Mouse (Mus musculus) lung, postnatal 25 days (tissue): ENCODE measurements around the gene Atp6v0e2.

Source experiments
- DNase-seq: peaks from one replicate; pipeline ENCODE4 v3.0.0; 2022; ENCODE audit warnings: low spot score

Gene Atp6v0e2

DNA sequence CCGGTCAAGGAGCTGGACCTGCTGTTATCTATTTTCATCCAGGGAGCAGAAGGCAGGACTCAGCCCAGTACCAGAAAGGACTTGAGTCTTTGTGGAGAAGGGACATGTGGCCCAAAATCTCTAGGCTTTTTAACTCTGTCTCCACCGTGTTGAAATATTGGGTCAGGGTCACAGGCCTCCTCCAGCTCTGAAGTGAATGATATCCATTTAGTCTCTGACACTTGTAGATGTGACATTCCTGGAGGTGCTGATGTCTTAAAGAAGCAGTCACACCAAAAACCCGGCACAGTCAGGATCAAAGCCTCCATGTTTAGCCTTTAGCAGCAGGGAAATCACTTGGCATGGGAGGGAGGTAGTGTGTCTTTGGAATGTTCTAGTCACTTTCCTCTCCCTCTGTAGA lies 3.3 kb downstream of the Atp6v0e2 start:
- no peak for DNase-seq

DNA sequence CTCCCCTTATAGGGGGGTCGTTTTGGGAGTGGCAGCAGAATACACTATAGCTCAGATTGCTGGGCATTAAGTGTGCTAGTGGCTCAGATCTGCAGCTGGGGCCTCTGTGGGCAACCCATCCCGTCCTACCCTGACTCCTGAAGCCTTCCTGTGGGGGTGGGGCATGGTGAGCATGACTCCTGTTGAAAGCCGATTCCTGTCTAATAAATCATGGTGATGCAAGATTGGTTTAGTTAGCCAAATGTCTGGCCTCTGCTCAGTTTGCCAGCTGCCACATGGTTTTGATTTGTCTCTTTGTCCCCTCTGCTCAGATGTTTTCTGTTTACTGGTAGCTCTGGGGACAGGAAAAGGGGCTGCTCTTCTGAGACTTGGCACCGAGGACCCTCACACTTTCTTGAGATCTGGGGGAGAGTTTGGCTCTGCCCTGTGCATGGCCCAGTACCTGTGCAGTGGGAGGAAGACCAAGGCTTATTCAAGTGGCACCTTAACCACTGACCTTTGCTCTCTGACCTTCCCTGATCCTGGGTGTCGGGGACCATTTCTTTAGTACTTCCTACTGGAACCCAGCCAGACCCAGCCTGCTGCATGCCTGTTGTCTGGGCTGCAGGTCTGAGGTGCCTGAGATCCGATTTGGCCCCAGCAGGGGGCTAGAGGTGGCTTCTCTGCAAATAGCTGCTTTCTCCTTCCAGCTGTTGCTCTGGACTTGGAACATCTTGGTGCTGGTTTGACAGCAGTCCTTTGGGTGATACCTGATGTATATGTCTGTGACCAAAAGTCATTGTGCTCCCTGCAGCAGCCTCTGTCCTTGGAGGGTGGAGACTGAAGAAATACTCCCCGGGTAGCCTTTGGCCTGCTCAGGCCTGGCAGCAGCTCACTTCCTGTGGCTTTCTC lies 4.4 kb downstream of the Atp6v0e2 start:
- DNase-seq = no peak

GRCm38 (mm10) chr6:48542631-48543030 lies 5.2 kb downstream of the Atp6v0e2 start:
- no peak for DNase-seq

GRCm38 (mm10) chr6:48545251-48545650 lies 7.8 kb downstream of the Atp6v0e2 start:
- no peak for DNase-seq

GRCm38 (mm10) chr6:48546271-48546670 lies 8.9 kb downstream of the Atp6v0e2 start:
- peak; percentile 39 for DNase-seq

DNA sequence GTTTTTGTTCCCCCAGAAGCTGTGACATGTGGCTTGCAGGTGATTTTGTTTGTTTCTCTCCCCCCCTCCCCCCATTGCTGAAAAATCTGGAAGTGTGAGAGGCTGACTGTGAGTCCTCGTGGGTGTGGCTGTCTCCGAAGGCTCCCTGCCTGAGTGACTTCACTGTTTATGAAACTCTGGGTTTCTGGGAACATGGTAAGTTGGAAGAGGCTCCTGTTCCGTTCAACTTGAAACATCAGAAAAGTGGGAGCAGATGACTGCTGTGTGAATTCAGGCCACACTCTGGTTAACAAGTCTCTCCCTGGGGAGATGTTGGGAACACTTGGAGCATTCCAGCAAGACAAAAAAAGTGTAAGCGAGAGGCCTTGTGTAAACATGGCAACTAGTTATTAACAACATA lies 9.4 kb downstream of the Atp6v0e2 start:
- peak; percentile 53 for DNase-seq

DNA sequence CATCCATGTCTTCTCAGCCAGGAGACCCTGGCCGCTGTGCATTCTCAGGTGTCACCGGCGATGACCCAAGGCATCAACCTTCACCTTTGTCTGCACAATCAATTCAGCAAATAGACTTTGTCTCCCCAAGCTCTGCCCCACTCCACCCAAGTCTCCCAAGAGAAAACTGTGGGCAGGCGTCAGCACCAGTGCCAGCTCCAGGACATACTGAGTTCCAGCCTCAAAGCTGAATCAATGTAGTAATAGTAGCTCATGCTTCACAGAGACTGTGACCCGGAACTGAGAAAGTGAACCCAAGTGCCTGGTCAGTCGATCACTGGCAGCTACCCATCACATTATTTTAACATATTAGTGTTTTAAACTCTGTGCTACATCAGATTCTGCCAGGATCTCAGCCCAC lies 10.9 kb downstream of the Atp6v0e2 start:
- DNase-seq = no peak

GRCm38 (mm10) chr6:48552918-48553317 lies 15.5 kb downstream of the Atp6v0e2 start:
- DNase-seq = peak; percentile 38

DNA sequence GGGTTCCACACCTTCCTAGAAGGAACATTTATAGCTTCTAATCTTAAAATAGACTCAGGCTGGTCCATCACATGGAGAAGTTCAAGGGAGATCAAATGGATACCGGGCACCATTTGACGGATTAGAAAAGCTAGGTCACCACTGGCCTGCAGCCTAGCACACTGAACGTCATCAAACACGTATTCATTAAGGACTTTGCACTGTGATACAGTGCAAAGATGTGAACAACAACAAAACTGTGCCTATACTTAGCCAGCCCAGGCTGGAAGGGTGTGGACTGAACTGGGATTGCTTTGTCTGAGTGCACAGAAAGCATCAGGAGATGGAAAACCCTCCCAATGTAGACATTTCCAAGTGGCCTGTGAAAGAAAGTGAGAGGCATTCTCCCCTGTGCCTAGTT lies 16.4 kb downstream of the Atp6v0e2 start:
- no peak for DNase-seq

DNA sequence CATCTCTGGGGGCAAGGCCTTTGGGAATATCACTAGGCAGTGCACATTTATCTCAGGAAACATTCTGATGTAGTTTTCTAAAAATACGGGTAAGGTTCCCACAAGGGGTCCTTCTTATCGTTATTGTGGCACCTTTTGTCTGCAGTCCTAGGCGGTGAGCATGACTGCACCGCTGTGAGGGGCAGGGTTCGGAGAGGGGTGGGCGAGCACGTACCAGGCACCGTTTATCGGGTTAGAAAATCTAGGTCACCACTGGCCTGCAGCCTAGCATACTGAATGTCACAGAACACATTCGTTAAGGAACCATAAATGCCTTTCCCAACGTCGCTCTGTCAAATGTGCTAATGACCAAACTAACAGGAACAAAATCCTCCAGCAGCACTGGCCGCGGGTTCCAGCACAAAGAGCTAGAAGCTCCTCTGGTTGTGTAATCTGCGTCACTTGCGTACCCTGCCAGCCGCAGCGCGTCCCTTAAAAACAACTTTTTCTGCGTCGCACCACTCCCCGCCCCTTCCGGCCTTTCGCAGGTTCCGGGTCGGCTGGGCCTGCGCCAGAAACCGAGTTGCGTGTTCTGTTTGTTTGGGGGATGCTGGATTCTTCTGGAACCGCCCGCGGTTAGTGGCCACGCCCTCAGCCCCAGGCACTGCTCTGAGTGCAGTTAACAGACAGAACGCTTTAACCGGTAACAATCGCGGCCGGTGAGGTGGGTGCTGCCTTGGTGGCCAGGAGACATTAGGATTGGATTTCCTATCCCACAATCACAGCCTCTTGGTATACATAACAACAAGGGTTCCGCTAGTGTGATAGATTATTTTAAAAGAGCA lies 17.1 kb downstream of the Atp6v0e2 start, which contains the start of gene Lrrc61:
TSS of gene Lrrc61 (plus strand) at position 517 of the 824 bp plus-strand sequence.
- DNase-seq = peak; percentile 97

DNA sequence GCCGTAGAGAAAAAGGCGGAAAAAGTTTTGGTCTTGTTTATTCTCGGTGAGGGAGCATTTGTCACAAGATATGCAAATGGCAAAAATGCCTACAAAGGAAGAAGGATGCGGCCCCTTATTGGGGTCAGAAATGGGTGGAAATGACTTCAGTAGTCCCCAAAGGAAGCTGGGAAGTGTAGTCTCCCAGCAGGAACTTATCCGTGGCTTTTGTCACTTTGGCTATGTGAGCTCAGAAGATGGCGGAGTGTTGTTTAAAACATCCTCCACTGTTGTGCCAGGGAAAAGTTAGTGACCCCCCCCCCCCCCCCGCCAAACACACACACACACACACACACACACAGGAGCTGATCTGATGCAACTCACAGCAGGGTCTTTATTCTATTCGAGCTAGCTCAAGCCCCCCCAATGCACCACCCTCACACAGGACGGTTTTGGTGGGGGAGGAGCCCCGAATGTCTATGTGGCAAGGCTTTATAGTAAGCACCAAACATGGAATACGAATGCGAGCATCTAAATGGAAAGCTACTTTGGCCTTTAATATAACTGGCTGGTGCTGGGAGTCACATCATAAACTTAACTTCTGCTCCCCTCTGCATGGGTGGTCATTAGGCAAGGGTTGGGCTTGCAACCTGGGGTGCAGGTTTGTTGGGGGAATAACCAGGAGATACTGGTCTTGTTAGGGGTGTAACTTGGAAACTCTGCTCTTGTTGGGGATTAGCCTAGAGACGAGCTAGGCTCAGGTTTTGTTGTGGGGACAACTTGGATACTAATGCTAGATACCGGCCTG lies 17.9 kb downstream of the Atp6v0e2 start:
- peak; percentile 89 for DNase-seq

- DNase-seq = no peak
Measured at GRCm38 (mm10) chr6:48555956-48556355, 18.5 kb downstream of the Atp6v0e2 start.

GRCm38 (mm10) chr6:48565693-48566310 lies 28.4 kb downstream of the Atp6v0e2 start:
- no peak for DNase-seq

GRCm38 (mm10) chr6:48566312-48566711 lies 28.9 kb downstream of the Atp6v0e2 start:
- DNase-seq = peak; percentile 31

DNA sequence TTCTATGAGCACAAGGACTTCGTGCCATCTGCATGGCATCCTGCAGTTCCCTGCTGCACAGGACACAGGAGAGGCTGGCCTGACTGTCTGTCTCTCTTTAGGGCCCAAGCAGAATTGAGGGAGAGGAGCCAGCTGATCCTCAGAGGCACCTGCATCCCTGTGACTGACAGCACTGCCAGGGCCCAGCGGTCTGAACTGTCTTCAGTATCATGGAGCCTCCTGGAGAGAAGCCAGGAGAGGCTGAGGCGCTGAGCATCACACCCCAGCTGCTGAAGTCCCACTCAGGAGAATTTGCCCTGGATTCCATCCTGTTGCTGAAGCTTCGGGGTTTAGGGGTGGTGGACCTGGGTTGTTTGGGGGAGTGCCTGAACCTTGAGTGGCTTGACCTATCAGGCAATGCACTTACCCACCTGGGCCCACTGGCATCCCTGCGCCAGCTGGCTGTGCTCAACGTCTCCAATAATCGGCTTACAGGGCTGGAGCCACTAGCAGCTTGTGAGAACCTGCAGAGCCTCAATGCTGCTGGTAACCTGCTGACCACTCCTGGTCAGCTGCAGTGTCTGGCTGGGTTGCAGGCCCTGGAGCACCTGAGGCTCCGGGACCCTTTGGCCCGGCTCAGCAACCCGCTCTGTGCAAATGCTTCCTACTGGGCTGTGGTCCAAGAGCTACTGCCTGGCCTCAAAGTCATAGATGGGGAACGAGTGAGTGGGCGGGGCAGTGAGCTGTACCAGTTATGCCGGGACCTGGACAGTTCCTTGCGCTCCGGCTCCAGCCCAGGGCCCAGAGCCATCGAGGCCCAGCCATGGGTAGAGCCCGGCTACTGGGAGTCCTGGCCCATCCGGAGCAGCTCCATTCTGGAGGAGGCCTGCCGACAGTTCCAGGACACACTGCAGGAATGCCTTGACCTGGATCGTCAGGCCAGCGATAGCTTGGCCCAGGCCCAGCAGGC lies 30.9 kb downstream of the Atp6v0e2 start:
- no peak for DNase-seq

GRCm38 (mm10) chr6:48569065-48569807 lies 31.8 kb downstream of the Atp6v0e2 start:
- no peak for DNase-seq

- DNase-seq = no peak
Measured at GRCm38 (mm10) chr6:48572014-48572413, 34.6 kb downstream of the Atp6v0e2 start.

DNA sequence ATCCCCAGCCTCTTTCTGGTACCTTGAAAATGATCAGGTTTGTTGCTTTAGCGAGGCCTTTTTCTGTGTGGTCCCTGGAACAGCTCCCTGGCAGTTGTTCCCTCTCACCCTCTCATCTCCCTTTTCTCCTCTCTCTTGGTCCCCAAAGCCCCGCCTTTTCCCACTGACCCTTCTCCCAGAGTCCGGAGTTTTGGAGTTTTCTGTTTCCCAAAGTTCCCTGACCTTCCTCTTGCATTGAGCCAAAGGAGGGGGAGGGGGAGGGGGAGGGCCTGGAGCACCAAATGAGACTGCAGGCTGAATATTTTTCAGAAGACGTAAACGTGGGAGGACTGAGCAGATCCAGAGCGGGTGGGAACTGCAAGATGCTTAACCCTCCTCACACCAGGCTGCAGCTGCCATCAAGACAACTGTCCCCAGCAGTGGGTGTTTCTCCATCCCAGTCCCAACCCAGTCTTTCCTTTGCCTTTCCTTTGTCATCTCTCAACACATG lies 35.2 kb downstream of the Atp6v0e2 start, which contains the start of gene Rarres2:
TSS of gene Rarres2 (minus strand) at position 218 of the 490 bp plus-strand sequence.
- peak; percentile 64 for DNase-seq

DNA sequence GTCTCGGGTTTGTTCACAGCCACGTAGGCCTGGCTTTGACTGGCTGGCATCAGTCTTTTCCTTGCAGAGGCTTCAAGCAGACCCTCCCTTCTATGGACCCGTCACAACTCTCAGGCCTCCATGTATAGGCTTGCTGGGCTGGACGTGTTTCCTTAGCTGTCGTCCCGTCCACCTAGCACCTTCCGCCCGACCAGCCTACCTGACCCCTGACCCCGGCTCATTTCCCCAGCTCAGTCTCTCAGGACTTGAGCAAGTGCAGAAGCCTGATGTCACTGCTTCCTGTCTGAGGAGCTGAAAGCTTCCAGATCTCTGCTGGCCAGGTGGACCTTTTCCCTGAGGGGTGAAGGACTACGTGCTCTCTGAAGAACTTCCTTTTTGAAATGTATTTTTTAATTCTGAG lies 35.9 kb downstream of the Atp6v0e2 start:
- DNase-seq = no peak
